Mouse (Mus musculus) left cerebral cortex, postnatal 36 days (tissue): Measurements from ENCODE around the gene Rras2. TPM values are rescaled to one million over a fixed set of nuclear protein-coding genes. Genes with fewer than 3 reads are reported as not detected.

Source experiments
- DNase-seq, 2 experiments: peaks; one replicate each; pipeline ENCODE4 v3.0.0; 2021 to 2022; ENCODE audit warnings: low spot score in 2 of 2, mixed read lengths in 1 of 2
- intact Hi-C: fragments of 180-260 bp; cut with DNase I; formaldehyde crosslinking; loops from one replicate; pipeline ENCODE4 v1.15.1; 2025
- total RNA-seq, 2 experiments: library from RNA; stranded (reverse); gene quantifications; 2 replicates each; pipeline ENCODE4 v1.2.3; 2021

The Rras2 gene
- 10 to 100 TPM; 19.5 to 20.6 TPM for total RNA-seq

GRCm38 (mm10) chr7:114117444-114117905 lies at the start of gene Rras2:
Gene Rras2 (minus strand): TSS chr7:114117781.
- intact Hi-C loops, result loop anchor here (10.0 kb wide), 1 partner anchor 53 kb away; no protein-coding TSS in a partner anchor
- DNase-seq, result peak; percentile 86 to 89

DNA sequence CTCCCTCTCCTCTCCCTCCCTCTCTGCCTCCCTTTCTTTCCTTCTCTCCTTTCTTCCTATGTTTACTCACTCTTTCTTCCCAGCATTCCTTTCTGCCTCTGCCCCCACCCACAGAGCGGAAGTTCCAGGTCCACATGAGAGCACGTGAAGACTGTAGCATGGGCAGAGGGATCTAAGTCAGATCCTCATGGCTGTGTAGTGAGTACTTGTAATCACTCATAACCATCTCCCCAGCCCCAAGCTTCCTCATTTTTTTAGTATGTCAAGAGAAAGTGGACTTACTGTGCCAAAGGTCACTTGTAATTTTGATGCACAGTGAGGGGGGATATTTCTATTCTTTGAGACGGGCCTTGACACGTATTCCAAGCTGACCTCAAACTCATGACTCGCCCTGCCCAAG lies 45.4 kb upstream of the Rras2 start:
- intact Hi-C loops, result no loop called here
- DNase-seq, result no peak

DNA sequence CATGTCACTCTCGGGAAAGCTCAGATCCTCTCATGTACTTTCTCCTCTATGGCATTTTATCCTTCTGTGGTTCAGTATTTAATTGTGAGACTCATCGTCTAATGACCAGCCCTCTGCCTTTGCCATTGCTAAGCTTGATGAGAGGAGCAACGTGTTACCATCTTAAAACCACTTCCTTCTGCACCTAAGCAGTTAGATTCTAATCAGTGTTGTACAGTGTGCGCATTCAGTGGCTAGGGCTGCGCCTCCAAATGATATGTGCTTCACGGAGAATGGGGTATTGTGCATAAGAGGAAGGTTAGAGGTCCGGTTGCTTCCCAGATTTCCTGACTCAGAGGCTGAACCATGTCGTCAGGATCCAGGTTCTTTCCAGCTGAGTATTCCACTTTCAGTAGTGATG lies 43.5 kb upstream of the Rras2 start:
- intact Hi-C loops, result no loop called here
- DNase-seq, result no peak

GRCm38 (mm10) chr7:114157716-114158278 lies 40.2 kb upstream of the Rras2 start:
- intact Hi-C loops, result no loop called here
- DNase-seq, result no peak

GRCm38 (mm10) chr7:114156364-114156763 lies 38.8 kb upstream of the Rras2 start:
- intact Hi-C loops, result no loop called here
- no peak for DNase-seq

- no peak for DNase-seq
- intact Hi-C loops, result no loop called here
Observed at GRCm38 (mm10) chr7:114155053-114155865, 37.7 kb upstream of the Rras2 start.

DNA sequence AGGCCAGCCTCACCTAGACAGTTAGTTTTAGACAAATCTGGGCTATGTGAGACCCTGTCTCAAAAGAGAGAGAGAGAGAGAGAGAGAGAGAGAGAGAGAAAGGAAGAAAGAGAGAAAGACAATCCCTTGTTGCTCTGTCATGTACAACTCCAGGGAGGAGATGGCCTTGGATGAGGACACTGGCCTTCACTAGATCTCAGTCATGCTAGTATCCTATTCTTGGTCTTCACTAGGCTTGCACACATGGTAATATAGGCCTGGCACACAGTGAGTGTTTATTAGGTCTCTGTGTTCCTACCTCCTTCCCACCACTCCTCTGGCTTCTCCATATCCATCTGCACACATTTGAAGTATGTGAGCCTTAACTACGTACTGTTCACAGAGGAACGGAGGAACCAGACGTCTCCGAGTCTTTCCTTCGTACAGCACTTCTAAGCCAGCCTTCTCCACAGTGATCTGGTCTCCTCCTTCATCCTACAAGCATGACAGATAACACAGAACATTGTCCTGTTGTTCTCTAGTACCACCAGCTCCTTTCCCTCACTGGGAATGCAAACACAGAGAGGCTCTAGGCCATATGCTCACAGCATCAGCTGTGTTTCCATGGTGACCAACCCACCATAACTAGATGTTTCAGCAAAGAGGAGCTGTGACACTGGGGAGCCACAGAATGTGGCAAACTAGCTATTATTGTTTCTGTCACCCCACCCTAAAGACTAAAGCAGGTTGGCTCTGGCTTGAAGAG lies 33.6 kb upstream of the Rras2 start:
- intact Hi-C loops, result no loop called here
- peak; percentile 69 to 70 for DNase-seq

GRCm38 (mm10) chr7:114149564-114149963 lies 32.0 kb upstream of the Rras2 start:
- intact Hi-C loops, result no loop called here
- DNase-seq, result no peak

DNA sequence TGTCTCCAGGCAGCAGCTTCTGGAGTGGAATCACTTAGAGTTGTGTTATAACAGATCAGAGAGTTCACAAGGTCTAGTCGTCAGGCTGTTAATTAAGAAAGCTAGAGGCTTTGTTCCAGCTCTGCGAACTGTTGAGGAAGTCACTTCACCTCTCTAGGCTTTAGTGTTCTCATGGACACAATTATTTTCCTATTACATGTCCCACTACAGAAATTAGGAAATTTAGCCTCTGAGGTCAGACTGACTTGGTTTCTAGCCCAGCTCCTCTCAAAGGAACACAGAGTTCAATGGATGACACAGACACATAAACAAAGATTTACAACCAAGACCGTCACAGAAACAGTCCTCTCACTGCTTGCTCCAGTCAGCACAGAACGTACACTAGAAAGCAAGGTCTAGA lies 31.6 kb upstream of the Rras2 start:
- intact Hi-C loops, result no loop called here
- no peak for DNase-seq

GRCm38 (mm10) chr7:114145841-114146240 lies 28.3 kb upstream of the Rras2 start:
- intact Hi-C loops, result no loop called here
- no peak for DNase-seq

- intact Hi-C loops, result no loop called here
- no peak for DNase-seq
Observed at GRCm38 (mm10) chr7:114142151-114142798, 24.7 kb upstream of the Rras2 start.

- intact Hi-C loops, result no loop called here
- DNase-seq, result no peak
Observed at GRCm38 (mm10) chr7:114140026-114140425, 22.4 kb upstream of the Rras2 start.

GRCm38 (mm10) chr7:114139400-114139799 lies 21.8 kb upstream of the Rras2 start:
- intact Hi-C loops, result loop anchor here (5.0 kb wide), 1 partner anchor 43 kb away; no protein-coding TSS in a partner anchor
- DNase-seq, result no peak

DNA sequence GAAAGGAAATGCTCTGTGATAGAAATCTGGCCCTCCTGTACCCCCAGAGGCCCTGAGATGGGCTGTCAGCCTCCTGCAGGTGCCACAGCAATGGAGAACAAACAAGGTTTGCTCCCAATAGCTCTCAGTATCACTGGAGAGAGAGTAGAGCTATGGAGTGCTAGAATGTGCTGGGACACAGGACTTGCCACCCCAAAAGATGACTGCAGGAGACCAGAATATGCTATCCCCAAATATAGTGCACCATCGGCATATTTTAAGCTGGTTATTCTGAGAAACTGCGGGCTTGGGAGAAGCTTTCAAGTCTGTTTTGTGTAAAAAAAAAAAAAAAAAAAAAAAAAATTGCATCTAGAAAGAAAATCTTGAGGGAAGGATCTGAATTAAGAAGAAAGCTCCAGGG lies 20.7 kb upstream of the Rras2 start:
- intact Hi-C loops, result loop anchor here (5.0 kb wide), 1 partner anchor 44 kb away; no protein-coding TSS in a partner anchor
- DNase-seq, result peak; percentile 31 to 54

DNA sequence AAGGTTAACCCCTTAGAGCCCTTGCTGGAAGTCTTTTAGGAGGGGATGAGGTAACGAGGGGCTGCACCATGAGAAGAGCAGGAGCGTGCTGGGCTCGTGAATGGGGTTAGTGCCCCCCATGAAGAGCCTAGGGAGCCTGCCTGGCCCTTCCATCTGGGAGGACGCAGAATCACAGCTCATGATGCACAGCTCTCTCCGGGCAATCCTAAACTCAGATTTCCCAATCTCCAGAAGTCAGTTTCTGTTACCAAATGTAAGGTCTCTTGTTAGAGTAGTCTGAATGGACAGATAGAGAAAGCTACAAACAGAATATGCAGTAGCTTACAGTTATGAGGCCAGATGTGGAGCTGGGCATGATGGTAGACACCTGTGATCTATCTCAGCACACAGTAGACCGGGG lies 17.6 kb upstream of the Rras2 start:
- DNase-seq, result no peak
- intact Hi-C loops, result loop anchor here (5.0 kb wide), 1 partner anchor 47 kb away; no protein-coding TSS in a partner anchor

GRCm38 (mm10) chr7:114133957-114134356 lies 16.4 kb upstream of the Rras2 start:
- DNase-seq, result no peak
- intact Hi-C loops, result no loop called here

DNA sequence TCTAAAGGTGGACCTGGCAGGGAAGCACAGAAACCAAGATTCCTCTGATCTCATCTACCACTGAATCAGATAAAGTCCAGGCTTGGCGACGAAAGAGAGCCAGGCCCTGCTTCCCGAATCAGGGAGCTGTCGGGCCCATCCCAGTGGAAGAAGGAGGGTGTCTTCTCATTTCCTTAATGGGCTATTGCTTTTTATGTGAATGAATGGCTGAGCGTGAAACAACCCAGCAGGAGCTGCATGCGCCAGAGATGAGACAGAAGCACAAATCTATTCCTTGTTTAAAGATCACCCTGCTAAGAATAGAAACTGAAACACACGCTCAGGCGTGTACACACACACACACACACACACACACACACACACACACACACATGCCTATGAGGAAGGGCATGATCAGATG lies 14.7 kb upstream of the Rras2 start:
- intact Hi-C loops, result no loop called here
- no peak for DNase-seq

DNA sequence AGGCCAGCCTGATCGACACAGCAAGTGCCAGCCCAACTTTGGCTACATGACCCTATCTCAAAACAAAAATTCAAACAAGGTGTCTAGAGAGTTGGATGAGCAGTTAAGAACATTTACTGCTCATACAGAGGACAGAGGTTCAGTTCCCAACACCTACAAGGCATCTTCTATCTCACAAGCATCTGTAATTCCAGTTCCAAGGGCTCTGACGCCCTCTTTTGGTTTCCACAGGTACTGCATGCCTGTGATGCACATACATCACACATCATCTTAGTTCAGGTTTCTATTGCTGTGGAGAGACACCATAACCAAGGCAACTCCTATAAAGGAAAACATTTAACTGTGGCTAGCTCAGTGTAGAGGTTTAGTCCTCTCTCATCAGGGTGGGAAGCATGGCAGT lies 11.7 kb upstream of the Rras2 start:
- DNase-seq, result no peak
- intact Hi-C loops, result no loop called here

- DNase-seq, result no peak
- intact Hi-C loops, result loop anchor here (10.0 kb wide), 1 partner anchor 53 kb away; no protein-coding TSS in a partner anchor
Observed at GRCm38 (mm10) chr7:114118180-114118579, 599 bp upstream of the Rras2 start.
